In genomic region chr5:121835949-121836691, GRCm38 (mm10) we compare ENCODE assay signal across 8 mouse cellular contexts. TPM values are rescaled to one million over a fixed set of nuclear protein-coding genes. Genes with fewer than 3 reads are reported as not detected.
DNase-seq lines count a peak whose midpoint lies in the region; ATAC-seq and TF ChIP-seq lines count a peak whose summit lies in the region.

No protein-coding gene starts in this region.

- H3K36me3 ChIP-seq in megakaryocyte, embryonic 14.5 days (replicated peaks; ENCODE audit: low read length): peaks cover 36% of the 10 kb centered on the region
- H3K36me3 ChIP-seq in stomach, embryonic 16.5 days (ENCODE audit: control insufficient read depth, insufficient read depth, low read length): no peaks in the 10 kb centered on the region

- intact Hi-C loops in left cerebral cortex, postnatal 14 days (cut with DNase I): no loop called here
- intact Hi-C loops in left cerebral cortex, postnatal 4 days (cut with DNase I): no loop called here

- peak overlapping the region; percentile 82 for H3K4me3 ChIP-seq in bone marrow macrophage, adult 2 months (ENCODE audit: insufficient read depth, low read length)
- peak overlapping the region; percentile 95 for H3K4me3 ChIP-seq in megakaryocyte, embryonic 14.5 days (replicated peaks)
- H3K4me3 ChIP-seq in stomach, embryonic 16.5 days (replicated peaks; ENCODE audit: low read length): peak overlapping the region; percentile 70

- peak; percentile 12; the same call in 1 of the 2 replicates for ATAC-seq in stomach, embryonic 16.5 days (ENCODE audit: insufficient read depth, low FRiP score)

- H3K9me3 ChIP-seq in megakaryocyte, embryonic 14.5 days: peaks cover 8% of the 10 kb centered on the region; the same call in 1 of the 2 replicates
- no peaks in the 10 kb centered on the region for H3K9me3 ChIP-seq in stomach, embryonic 16.5 days (replicated peaks; ENCODE audit: control insufficient read depth, low read length)

- peak; percentile 57 to 66 for DNase-seq in left cerebral cortex, postnatal 14 days (ENCODE audit: low spot score in 2 of 2)
- no peak for DNase-seq in left cerebral cortex, postnatal 4 days
- DNase-seq in heart, adult 8-10 months (ENCODE audit: low spot score): peak; percentile 85
- peak; percentile 58 for DNase-seq in kidney, postnatal 14 days
- no peak for DNase-seq in layer of hippocampus, adult 8-10 months (ENCODE audit: low spot score in 2 of 2)

- peak overlapping the region; percentile 83 for H3K9ac ChIP-seq in stomach, embryonic 16.5 days (ENCODE audit: low read length)

- peaks cover 26% of the 10 kb centered on the region for H3K27me3 ChIP-seq in megakaryocyte, embryonic 14.5 days (replicated peaks)
- H3K27me3 ChIP-seq in stomach, embryonic 16.5 days (ENCODE audit: control insufficient read depth, insufficient read depth, low read length): no peaks in the 10 kb centered on the region

- peak overlapping the region; percentile 83 for H3K4me2 ChIP-seq in stomach, embryonic 16.5 days (ENCODE audit: low read depth, low read length)

- no peak for TF ChIP-seq POLR2A in bone marrow macrophage, adult 2 months (IDR thresholded peaks at IDR 0.05; ENCODE audit: borderline replicate concordance, low read depth, low read length)

- H3K27ac ChIP-seq in bone marrow macrophage, adult 2 months (ENCODE audit: insufficient read depth, low read depth, low read length): peak overlapping the region; percentile 99
- peak overlapping the region; percentile 87 for H3K27ac ChIP-seq in stomach, embryonic 16.5 days (ENCODE audit: low read length)

- peaks cover 25% of the 10 kb centered on the region for H3K4me1 ChIP-seq in bone marrow macrophage, adult 2 months (ENCODE audit: control insufficient read depth, insufficient read depth, low read length)
- H3K4me1 ChIP-seq in megakaryocyte, embryonic 14.5 days: peaks cover 71% of the 10 kb centered on the region
- H3K4me1 ChIP-seq in stomach, embryonic 16.5 days (ENCODE audit: control insufficient read depth, insufficient read depth, low read length): peaks cover 50% of the 10 kb centered on the region

- WGBS in stomach, embryonic 16.5 days: under 1% methylated on average over 51 of the region's 51 CpGs

- no peak for TF ChIP-seq CTCF in bone marrow macrophage, adult 2 months (IDR thresholded peaks at IDR 0.05; ENCODE audit: low read depth, low read length)

RNA-seq across cellular contexts. Expression of gene Sh2b3, which starts 1.3 kb away (rescaled TPM):
- 10 to 100 TPM; 20.3 to 20.4 TPM for total RNA-seq in left cerebral cortex, postnatal 14 days (2021)
- 10 to 100 TPM; 13.3 to 13.4 TPM for total RNA-seq in left cerebral cortex, postnatal 4 days (2021)
- 69.5 and 77.5 TPM in 2 replicates for polyA plus RNA-seq in bone marrow macrophage, adult 2 months (2012; ENCODE audit: insufficient read depth, insufficient read length, missing spikeins)
- 10 to 100 TPM; 19.2 to 23.0 (median 22.3) TPM for total RNA-seq in heart, adult 8-10 months (2022)
- polyA plus RNA-seq in megakaryocyte, embryonic 14.5 days (2012; ENCODE audit: insufficient read depth, low replicate concordance): 156 and 517 TPM in 2 replicates
- 8.3 and 8.8 TPM in 2 replicates for polyA plus RNA-seq in stomach, embryonic 16.5 days (2015; fragmentation: Nextera tagmentation; extraction: Ambion mirVana)
- total RNA-seq in layer of hippocampus, adult 8-10 months (2022): 10 to 100 TPM; 19.6 to 21.6 (median 20.4) TPM

RNA-seq across cellular contexts. Expression of gene Pheta1, which starts 12.7 kb away (rescaled TPM):
- 10 to 100 TPM; 10.3 to 12.6 TPM for total RNA-seq in left cerebral cortex, postnatal 14 days (2021)
- 10 to 100 TPM; 19.4 to 19.9 TPM for total RNA-seq in left cerebral cortex, postnatal 4 days (2021)
- polyA plus RNA-seq in bone marrow macrophage, adult 2 months (2012; ENCODE audit: insufficient read depth, insufficient read length, missing spikeins): 6.5 and 6.6 TPM in 2 replicates
- total RNA-seq in heart, adult 8-10 months (2022): 10 to 100 TPM in 1 of 4 experiments, 1 to 10 TPM in 3; 8.6 to 10.1 (median 9.1) TPM
- 12.8 and 13.0 TPM in 2 replicates for polyA plus RNA-seq in megakaryocyte, embryonic 14.5 days (2012; ENCODE audit: insufficient read depth, low replicate concordance)
- polyA plus RNA-seq in stomach, embryonic 16.5 days (2015; fragmentation: Nextera tagmentation; extraction: Ambion mirVana): 16.9 and 17.4 TPM in 2 replicates
- total RNA-seq in layer of hippocampus, adult 8-10 months (2022): 1 to 10 TPM; 8.7 to 9.8 (median 9.0) TPM

Comparison
In these comparisons a context has a peak if more than half of its experiments do, and no peak if none do; other contexts are left out.
1. DNase-seq: peak in left cerebral cortex, postnatal 14 days (2 of 2), heart, adult 8-10 months (single experiment) and kidney, postnatal 14 days (single experiment); none in left cerebral cortex, postnatal 4 days (single experiment) and layer of hippocampus, adult 8-10 months (0 of 2).
2. Peak in every context shown above with its lines, with median percentiles within 50 percentile points of each other: H3K4me3 ChIP-seq.